Comparison of ENCODE assay signal across 8 mouse cellular contexts in genomic region chr2:104591141-104591540, GRCm38 (mm10). TPM values are rescaled to one million over a fixed set of nuclear protein-coding genes. Genes with fewer than 3 reads are reported as not detected.
DNase-seq lines count a peak whose midpoint lies in the region; ATAC-seq and TF ChIP-seq lines count a peak whose summit lies in the region.

No protein-coding gene starts in this region.

- no peaks in the 10 kb centered on the region for H3K36me3 ChIP-seq in heart, embryonic 10.5 days
- H3K36me3 ChIP-seq in E14TG2a.4 (ENCODE audit: insufficient read depth, low read length) = peaks cover 23% of the 10 kb centered on the region
- no peaks in the 10 kb centered on the region for H3K36me3 ChIP-seq in forebrain, embryonic 11.5 days (ENCODE audit: control insufficient read depth, insufficient read depth, low read length)
- no peaks in the 10 kb centered on the region for H3K36me3 ChIP-seq in liver, embryonic 16.5 days (ENCODE audit: control insufficient read depth, insufficient read depth)

- intact Hi-C loops in left cerebral cortex, postnatal 14 days (cut with DNase I) = no loop called here

- H3K4me3 ChIP-seq in heart, embryonic 10.5 days = peak overlapping the region; percentile 95
- peak overlapping the region; percentile 97 for H3K4me3 ChIP-seq in E14TG2a.4 (replicated peaks; ENCODE audit: low read length)
- peak overlapping the region; percentile 91 for H3K4me3 ChIP-seq in forebrain, embryonic 11.5 days (ENCODE audit: low read depth, low read length)
- H3K4me3 ChIP-seq in liver, embryonic 16.5 days (ENCODE audit: low read depth, low read length) = peak overlapping the region; percentile 99

- no peak for TF ChIP-seq CTCF in E14TG2a.4 (conservative IDR thresholded peaks at IDR 0.05; ENCODE audit: low read length)

- H3K9ac ChIP-seq in forebrain, embryonic 11.5 days (ENCODE audit: low read length) = peak overlapping the region; percentile 93
- H3K9ac ChIP-seq in liver, embryonic 16.5 days (ENCODE audit: low read depth, low read length) = peak overlapping the region; percentile 93

- peak overlapping the region; percentile 76 for H3K4me2 ChIP-seq in forebrain, embryonic 11.5 days (ENCODE audit: low read depth, low read length, severe bottlenecking)
- H3K4me2 ChIP-seq in liver, embryonic 16.5 days (ENCODE audit: low read depth, low read length) = peak overlapping the region; percentile 73

- H3K4me1 ChIP-seq in heart, embryonic 10.5 days = peaks cover 16% of the 10 kb centered on the region
- H3K4me1 ChIP-seq in E14TG2a.4 (replicated peaks; ENCODE audit: low read depth, low read length) = peaks cover 69% of the 10 kb centered on the region
- no peaks in the 10 kb centered on the region; the same call in 1 of the 2 replicates for H3K4me1 ChIP-seq in forebrain, embryonic 11.5 days (replicated peaks; ENCODE audit: control insufficient read depth, insufficient read depth, low read length)
- H3K4me1 ChIP-seq in liver, embryonic 16.5 days (ENCODE audit: control insufficient read depth, low read depth, low read length) = peaks cover 17% of the 10 kb centered on the region

- no peak for DNase-seq in heart, embryonic 10.5 days (ENCODE audit: low spot score)
- no peak for DNase-seq in heart, adult 18-20 months
- DNase-seq in forebrain, embryonic 11.5 days (ENCODE audit: low spot score) = no peak
- DNase-seq in thymus, postnatal 4 days = no peak
- DNase-seq in right cerebral cortex, postnatal 36 days (ENCODE audit: low spot score in 2 of 2) = no peak
- no peak for DNase-seq in left cerebral cortex, postnatal 14 days (ENCODE audit: low spot score in 2 of 2)

- no peaks in the 10 kb centered on the region for H3K27me3 ChIP-seq in heart, embryonic 10.5 days (ENCODE audit: insufficient read depth, poor library complexity, severe bottlenecking)
- no peaks in the 10 kb centered on the region for H3K27me3 ChIP-seq in E14TG2a.4 (ENCODE audit: insufficient read depth, low read length)
- H3K27me3 ChIP-seq in forebrain, embryonic 11.5 days (ENCODE audit: control insufficient read depth, insufficient read depth, low read length) = no peaks in the 10 kb centered on the region
- H3K27me3 ChIP-seq in liver, embryonic 16.5 days (ENCODE audit: control insufficient read depth, insufficient read depth, low read depth, low read length) = no peaks in the 10 kb centered on the region

- peak overlapping the region; percentile 98 for H3K27ac ChIP-seq in heart, embryonic 10.5 days
- no peak overlapping the region for H3K27ac ChIP-seq in forebrain, embryonic 11.5 days (ENCODE audit: low read depth, low read length)
- H3K27ac ChIP-seq in liver, embryonic 16.5 days (ENCODE audit: low read length) = peak overlapping the region; percentile 89

- 0% methylated on average over 6 of the region's 6 CpGs for WGBS in heart, embryonic 10.5 days
- under 1% methylated on average over 6 of the region's 6 CpGs for WGBS in forebrain, embryonic 11.5 days
- WGBS in liver, embryonic 16.5 days (ENCODE audit: insufficient replicate concordance) = 2% methylated on average over 6 of the region's 6 CpGs

- no peak for ATAC-seq in forebrain, embryonic 11.5 days (replicated peaks; ENCODE audit: low FRiP score)
- ATAC-seq in liver, embryonic 16.5 days (ENCODE audit: low read depth) = no peak

- H3K9me3 ChIP-seq in heart, embryonic 10.5 days = no peaks in the 10 kb centered on the region
- no peaks in the 10 kb centered on the region for H3K9me3 ChIP-seq in E14TG2a.4 (ENCODE audit: low read length)
- no peaks in the 10 kb centered on the region for H3K9me3 ChIP-seq in forebrain, embryonic 11.5 days (ENCODE audit: control insufficient read depth, low read length)
- no peaks in the 10 kb centered on the region for H3K9me3 ChIP-seq in liver, embryonic 16.5 days (replicated peaks; ENCODE audit: control insufficient read depth, low read length)

RNA-seq across cellular contexts. Expression of gene Cstf3, which starts 0.8 kb away (rescaled TPM):
- polyA plus RNA-seq in heart, embryonic 10.5 days (2016; fragmentation: Nextera tagmentation; extraction: Ambion mirVana) = 74.2 and 77.3 TPM in 2 replicates
- 10 to 100 TPM; 11.5 to 12.9 TPM for total RNA-seq in heart, adult 18-20 months (2021)
- polyA plus RNA-seq in forebrain, embryonic 11.5 days (2014; fragmentation: Nextera tagmentation; extraction: Ambion mirVana) = 94.3 and 106 TPM in 2 replicates
- polyA plus RNA-seq in liver, embryonic 16.5 days (2015; fragmentation: Nextera tagmentation; extraction: Ambion mirVana) = 21.9 and 24.4 TPM in 2 replicates
- total RNA-seq in left cerebral cortex, postnatal 14 days (2021) = 10 to 100 TPM; 40.1 to 44.0 TPM
